Mouse (Mus musculus) left cerebral cortex, adult 6 months (tissue): ENCODE measurements around the gene Apob. TPM values are rescaled to one million over a fixed set of nuclear protein-coding genes. Genes with fewer than 3 reads are reported as not detected.

Source experiments
- long read RNA-seq, 2 experiments: library from polyadenylated mRNA; unstranded; transcript quantifications; one replicate each; pipeline ENCODE4 v2.0.0; 2019 to 2020
- polyA plus RNA-seq: library from polyadenylated mRNA; unstranded; fragments of <200 nt; fragmentation: Nextera tagmentation; gene quantifications from 2 replicates; pipeline ENCODE4 v1.2.3, GENCODE M21; 2021

The Apob gene
- polyA plus RNA-seq = not detected in 2 replicates
- long read RNA-seq, experiment 1 = 0 reads
- long read RNA-seq, experiment 2 = 0 reads

GRCm38 (mm10) chr12:7977466-7978189, at the start of gene Apob:
TSS of gene Apob (plus strand) at chr12:7977648.

Other genes with a start within 250 kb of the Apob start
- 44.7 and 55.6 TPM in 2 replicates for gene Ldah, start 230.5 kb downstream of the Apob start, polyA plus RNA-seq